Mouse (Mus musculus): ENCODE measurements around the gene Samm50. TPM values are rescaled to one million over a fixed set of nuclear protein-coding genes. Genes with fewer than 3 reads are reported as not detected.
A peak's percentile ranks its signal among the peaks of the same experiment; 100 is the strongest.
"Not testable (repeated sequence)": the region's sequence is repeated elsewhere in the genome, so short reads cannot be mapped to it uniquely, and the experiment has no call there.

The Samm50 gene
- 10 to 100 TPM; 83.6 to 99.0 TPM for total RNA-seq (2021)
- long read RNA-seq, full-length matches to known transcripts: 19 of 48 reads
- long read RNA-seq, partial matches to known transcripts: 24 of 48 reads
- long read RNA-seq, other reads (novel, unspliced or antisense): 5 of 48 reads

DNA sequence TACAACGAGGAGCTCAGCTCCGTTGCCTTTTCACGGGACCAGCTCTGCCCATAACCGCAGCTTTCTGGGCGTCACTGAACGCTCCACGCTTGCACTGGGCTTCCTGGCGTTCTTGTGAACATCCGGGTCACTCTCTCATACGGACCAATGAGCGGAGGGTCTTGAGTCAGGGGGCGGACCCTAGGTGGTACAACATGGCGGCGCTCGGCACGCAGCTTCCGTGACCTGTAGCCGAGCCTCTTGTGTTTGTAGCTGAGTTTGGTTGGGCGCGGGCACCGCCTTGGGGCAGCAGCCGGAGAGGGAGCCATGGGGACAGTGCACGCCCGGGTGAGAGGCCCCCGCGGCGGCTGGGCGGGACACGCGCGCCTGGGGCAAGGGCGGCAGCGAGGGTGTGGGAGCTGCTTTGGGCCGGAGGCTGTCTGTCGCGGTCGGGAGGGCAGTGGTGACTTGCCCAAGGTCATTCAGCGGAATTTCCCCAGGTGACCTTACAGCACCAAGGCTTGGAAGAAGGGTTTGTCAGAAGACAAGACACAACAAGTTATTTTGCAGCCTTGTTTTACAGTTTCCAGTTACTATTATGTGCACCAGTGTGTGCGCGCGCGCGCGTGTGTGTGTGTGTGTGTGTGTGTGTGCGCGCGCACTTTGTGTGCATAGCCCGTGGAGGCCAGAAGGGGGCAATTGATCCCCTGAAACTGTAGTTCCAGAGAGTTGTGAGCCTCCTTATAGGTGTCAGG is at the start of gene Samm50:
TSS of gene Samm50 (plus strand) at position 184 of the 734 bp plus-strand sequence.
- peak; percentile 87 to 91 for DNase-seq (ENCODE audit: low spot score in 2 of 2)

DNA sequence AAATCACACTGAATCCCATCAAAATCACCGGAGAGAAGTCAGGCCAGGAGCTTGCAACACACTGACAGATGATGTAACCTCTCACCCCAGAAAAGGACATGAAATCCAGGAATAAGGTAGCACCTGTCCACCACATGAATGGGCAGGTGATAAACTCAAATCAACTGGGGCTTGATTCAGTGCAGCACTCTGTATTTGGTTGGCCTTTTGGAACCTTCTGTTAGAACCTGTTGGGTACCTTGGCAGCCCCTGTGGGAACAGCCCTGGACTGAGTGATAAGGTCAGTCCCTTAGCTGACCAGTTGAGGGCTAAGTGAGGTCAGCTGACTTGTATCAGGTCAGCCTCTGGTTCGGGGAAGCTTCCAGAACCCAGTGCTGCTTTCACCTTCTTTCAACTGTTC is 35.9 kb upstream of the Samm50 start:
- no peak for DNase-seq (ENCODE audit: low spot score in 2 of 2)

DNA sequence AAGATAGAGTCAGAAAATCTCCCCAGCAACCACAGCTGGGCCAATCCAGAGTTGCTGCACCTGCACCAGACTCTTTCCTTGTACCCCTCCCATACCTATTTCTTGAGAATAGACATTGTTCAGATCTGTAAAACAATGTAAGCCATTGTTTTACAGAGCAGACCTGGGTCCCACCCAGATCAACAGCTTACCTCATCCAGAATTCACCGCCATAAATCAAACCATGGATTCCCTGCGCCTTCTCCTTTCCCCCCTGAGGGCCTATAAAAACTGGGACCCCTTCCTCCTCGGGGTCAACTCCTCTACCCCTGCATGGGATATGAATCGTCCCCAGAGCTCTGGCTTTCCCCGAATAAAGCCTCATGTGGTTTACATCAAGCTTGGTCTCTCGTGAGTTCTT is 34.5 kb upstream of the Samm50 start:
- not testable (repeated sequence) for DNase-seq (ENCODE audit: low spot score in 2 of 2)

DNA sequence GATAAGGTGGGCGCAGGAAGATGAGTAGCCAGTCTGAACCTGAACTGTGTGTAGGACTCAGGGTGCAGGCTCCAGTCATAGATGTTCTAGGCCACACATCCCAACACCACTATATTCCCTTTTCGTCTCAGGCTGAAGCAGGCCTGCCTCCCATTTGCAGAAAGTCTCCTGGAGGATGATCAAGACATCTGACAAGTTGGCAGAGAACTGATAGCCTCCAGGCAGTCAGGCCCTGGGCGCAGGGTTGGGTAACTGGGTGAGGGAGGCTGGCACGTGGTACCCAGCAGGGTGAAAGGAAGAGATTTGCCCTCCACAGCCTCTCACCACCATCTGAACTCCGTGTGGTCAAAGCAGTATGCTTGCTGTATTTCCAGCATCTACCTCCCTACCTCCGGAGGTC is 30.2 kb upstream of the Samm50 start:
- DNase-seq (ENCODE audit: low spot score in 2 of 2): no peak

DNA sequence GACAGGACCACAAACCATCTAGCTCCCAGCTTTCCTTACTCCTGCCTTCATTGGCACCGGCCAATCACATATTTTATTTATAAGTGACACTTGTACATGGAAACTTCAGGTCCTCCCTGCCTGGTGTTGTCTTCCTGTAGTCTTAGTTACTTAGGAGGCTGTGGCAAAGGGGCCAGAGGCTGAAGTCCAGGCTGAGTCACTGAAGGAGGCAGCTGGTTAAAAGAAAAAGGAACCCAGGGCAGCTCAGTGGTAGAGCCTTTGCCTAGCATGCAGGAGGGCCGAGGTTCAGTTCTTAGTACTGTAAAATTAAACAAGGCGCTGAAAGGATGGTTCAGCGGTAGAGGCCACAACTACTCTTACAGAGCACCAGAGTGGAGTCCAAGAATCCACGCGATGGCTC is 25.2 kb upstream of the Samm50 start:
- no peak for DNase-seq (ENCODE audit: low spot score in 2 of 2)

DNA sequence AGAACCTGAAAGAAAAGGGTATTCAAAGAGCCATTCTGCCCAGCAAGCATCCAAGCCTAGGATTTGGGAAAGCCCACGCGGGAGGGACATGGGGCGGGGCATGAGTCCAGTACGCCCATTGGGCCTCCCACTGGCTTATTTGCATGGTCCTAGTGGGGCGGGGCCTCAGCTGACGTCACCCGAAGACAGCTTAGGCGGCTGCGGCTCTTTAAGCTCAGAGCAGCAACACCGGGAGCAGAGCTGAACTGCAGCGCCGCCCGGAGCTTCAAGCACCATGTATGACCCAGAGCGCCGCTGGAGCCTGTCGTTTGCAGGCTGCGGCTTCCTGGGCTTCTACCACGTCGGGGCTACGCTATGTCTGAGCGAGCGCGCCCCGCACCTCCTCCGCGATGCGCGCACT is 24.4 kb upstream of the Samm50 start, which contains the start of gene Pnpla3:
TSS of gene Pnpla3 (plus strand) at position 238 of the 400 bp plus-strand sequence.
- peak; percentile 95 to 97 for DNase-seq (ENCODE audit: low spot score in 2 of 2)

DNA sequence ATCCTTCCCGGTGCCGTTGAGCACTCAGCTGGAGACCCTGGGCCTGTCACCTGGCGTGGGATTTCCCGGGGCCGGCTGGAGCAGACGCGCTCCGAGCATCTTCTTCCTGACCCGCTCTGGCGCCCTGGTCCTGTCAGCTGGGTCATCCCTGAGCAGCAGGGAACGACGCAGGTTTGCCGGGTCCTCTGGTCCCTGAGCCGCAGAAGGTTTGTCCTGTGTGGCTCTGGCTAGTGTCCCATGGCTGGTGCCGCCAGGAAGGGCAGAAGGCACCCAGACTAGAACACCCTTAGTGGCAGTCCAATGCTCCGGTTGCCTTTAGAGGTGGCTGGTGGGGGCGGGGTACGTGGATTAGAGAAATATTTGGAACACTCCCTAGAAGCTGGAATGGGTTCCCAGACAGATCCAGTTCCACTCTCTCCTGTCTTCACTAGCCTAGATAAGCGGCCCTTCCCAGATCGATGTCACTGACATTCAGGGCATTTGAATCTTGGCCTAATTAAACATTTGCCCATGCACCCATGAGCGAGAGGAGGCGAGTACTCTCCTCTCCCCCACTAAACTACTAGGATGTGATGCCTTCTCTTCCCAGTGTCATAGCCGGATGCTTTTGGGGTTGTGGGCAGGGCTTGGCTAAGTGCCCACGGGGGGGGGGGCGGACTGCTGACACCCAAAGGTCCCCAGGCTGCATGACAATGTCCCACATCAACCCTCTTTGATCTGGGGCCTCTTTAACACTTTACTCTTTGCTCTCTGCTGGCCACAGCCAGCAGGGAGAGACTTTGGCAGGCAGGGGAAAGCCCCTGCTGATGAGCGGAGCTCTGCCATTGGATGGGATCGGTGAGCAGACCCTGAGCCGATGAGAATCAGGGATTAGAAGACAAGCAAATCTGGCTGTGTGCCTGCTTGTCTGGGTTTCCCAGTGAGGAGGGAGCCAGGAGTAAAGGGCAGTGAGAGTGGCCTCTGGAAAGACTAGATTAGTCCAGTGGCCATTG is 23.6 kb upstream of the Samm50 start:
- DNase-seq (ENCODE audit: low spot score in 2 of 2): peak; percentile 55 to 66

DNA sequence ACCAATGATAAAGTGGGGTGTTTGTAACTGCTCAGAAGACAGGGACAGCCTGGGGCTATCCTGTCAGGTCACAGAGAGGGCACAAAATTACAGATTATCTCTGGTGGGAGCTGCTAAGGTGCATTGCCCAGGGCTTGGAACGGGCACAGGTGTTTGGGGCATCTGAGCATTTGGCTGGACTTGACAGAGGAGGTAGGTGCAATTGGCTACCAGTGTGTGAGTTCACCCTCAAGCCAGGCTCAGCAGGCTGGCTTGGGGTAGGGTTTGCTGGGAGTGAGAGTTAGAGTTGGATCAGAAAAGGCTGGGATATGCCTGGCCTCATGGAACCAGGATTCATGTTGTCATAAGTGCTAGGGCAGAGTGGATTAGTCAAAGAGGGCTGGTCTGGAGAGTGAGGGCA is 22.5 kb upstream of the Samm50 start:
- DNase-seq (ENCODE audit: low spot score in 2 of 2): no peak

DNA sequence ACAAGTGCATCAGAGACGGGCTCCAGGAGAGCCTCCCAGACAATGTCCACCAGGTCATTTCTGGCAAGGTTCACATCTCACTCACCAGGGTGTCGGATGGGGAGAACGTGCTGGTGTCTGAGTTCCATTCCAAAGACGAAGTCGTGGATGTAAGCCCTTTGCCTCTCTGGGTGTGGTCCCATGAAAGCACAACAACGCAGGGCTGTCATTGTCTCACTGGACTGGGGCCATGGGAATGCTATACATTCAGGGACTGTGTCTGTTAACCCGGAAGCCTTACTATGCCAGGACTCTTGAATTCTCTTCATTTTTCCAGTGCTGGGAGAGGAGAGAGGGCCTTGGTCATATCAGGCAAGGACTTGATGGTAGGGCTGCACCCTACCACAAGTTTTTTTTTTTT is 20.9 kb upstream of the Samm50 start:
- no peak for DNase-seq (ENCODE audit: low spot score in 2 of 2)

DNA sequence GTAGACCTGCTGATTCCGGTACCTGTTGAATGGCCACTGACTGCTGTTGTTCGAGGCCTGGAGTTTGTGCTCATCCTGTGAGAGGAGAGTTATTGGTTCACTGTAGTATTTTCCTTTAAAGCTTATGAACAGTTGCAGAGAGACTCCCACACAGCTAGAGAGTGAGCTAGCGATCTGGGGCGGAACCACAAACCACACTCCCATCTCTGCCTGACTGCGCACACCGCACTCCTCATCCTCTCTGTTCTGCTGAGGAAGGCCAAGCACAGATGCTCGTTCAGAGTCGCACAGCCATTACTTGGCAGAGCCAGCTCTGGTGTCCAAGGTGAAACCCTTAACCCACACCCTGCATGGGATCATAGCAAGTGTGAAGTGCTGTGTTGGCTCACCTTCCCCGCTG is 13.3 kb upstream of the Samm50 start:
- no peak for DNase-seq (ENCODE audit: low spot score in 2 of 2)

DNA sequence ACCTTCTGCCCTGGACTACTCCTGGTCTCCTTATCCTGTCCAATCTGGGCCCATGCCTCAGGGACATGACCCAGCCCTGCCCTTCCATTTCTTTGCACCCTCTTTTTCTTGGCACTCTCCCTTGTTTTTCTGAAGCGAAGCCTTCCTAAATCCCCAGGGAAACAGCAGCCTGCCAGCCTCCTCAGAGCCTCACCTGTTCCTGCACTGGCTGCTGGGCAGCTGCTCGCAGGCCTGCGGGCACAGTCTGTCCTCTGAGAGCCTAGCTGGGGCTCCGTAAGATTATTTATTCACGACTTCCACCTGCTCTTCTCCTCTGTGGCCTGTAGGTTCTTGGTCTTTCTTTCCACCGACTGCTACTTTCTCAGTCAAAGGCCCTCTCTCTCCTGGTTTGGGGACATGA is 10.0 kb upstream of the Samm50 start:
- DNase-seq (ENCODE audit: low spot score in 2 of 2): no peak

DNA sequence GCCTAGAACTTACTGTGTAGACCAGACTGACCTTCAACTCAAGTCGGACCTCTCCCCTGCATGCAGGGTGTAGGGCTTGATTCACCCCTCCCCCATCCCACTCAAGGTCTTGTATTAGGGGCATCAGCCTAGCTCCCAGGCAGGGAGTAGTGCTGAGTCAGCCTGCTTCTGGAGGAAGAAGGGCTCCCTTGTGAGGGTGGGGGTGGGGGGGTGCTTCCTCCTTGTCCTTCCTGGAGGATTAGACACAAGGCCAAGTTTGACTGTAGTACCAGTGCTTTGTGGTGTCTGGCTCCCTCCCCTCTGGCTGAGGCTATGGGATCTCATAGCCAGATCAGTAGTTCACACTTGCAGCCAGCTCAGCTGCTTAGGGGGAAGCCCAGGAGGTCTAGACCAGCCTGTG is 8.1 kb upstream of the Samm50 start:
- no peak for DNase-seq (ENCODE audit: low spot score in 2 of 2)

DNA sequence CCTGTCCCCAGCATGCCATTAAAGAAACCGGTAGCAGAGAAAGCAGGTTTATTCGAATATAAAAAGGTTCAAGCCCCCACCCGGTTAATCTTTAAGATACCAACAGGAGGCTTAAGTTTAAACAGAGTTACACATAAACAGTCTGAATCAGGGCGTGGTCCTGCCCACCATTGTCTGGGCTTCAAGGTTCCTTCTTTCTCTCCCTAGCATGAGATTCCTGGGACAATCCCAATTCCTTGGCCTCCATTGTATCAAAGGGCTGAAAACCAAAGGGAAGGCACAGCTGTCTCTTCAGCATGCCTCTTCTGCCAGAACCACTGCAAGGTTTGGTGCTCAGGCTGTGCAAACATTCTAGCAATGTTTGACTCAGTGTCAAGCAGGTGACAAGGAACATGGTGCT is 5.8 kb upstream of the Samm50 start:
- DNase-seq (ENCODE audit: low spot score in 2 of 2): no peak

DNA sequence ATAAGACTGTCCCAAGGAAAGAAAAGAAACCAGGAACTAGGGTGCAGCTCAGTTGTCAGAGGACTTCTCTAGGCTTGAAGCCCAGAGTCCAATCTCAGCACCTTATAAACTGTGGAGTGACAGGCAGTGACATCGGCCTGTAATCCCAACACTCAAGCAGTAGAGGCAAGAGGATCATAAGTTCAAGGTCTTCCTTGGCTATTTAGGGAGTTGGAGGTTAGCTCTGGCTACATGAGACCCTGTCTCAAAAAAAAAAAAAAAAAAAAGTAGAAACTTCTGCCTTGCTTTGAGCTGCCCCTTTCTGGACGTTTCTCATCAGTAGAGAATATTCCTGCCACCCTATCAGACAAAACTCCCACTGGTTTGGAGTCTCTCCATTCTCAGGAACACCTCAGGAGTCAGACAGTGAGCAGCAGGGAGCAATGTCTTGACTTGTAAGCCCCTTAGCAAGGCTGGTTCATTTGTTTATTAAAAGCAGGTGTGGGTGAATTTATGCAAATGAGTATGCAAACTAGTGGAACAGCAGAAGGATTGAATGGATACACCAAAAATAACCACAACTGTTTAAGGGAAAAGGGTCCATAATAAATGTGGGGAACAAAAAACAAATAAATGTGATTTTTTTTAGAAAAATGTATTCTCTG is 3.0 kb upstream of the Samm50 start:
- no peak for DNase-seq (ENCODE audit: low spot score in 2 of 2)

DNA sequence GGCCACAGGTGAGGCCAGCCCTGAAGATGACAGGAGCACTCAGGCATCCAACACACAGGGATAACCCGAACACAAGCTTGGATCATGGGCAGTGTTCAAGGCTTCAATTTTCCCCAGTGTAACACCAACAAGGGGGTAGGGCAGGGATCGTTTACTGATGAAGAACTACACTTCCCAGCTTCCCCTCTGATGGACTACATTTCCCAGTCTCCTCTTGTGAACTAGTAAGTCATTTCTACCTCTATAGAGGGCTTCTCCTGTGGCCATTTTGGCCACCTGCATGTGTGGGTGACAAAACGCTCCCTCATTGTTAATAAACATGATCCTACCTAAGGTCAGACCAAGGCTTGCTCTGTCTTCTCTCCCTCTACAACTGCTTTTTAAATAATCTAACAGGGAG is 2.2 kb upstream of the Samm50 start:
- no peak for DNase-seq (ENCODE audit: low spot score in 2 of 2)

DNA sequence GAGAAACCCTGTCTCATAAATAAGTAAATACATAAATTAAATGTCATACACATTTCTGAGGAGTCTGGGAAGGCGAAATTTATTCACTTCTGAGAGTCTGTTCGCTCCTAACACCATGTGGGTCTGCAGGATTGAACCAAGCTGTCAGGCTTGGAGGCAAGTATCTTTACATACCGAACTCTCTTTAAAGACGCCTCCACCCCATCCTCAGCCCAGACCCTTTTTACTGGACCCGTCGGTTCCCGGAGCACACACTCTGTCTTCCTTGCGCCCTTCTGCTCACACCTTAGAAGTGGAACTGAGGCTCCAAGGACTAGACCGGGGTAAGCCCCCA is 350 bp upstream of the Samm50 start:
- no peak for DNase-seq (ENCODE audit: low spot score in 2 of 2)

DNA sequence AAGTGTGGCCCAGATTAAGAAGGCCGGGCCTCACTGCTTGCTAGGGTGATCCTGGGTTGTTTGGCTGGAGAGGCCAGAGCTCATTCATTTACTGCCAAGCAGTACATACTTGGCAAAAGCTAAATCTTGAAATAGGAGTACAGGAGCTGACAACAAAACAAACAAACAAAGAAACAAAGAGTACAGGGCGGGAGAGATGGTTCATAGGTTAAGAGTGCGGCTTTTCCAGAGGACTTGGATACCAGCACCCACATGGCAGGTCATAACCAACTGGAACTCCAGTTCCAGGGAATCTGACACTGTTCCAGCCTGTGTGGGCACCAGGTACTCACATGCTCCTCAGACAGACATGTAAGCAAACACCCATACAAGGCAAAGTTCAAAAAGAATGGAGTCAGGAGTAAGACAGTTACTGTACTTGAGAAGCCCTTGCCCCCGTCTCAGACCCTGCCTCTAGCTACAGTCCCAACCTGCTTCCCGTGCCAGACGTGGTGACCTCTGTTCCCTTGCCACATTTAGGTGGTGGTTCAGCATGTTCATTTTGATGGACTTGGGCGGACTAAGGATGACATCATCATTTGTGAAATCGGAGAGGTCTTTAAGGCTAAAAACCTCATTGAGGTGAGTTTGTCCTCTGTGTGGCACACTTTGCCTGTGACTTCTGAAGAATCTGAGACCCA is 4.6 kb downstream of the Samm50 start:
- no peak for DNase-seq (ENCODE audit: low spot score in 2 of 2)

DNA sequence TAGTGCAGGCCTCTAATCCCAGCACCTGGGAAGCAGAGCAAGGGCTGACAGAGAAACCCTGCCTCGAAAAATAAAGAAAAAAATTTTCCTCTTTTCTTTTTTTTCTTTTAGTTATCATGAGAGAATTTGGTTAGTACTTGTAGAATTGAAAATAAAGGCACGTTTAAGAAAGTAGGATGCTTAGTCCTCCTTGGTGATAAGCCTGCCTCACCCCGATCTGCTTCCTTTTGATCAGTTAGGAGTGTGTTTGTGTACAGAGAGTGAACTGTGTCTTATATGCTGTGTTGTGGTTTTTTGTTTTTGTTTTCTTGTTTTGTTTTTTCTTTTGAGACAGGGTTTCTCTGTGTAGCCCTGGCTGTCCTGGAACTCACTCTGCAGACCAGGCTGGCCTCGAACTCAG is 15.3 kb downstream of the Samm50 start:
- no peak for DNase-seq (ENCODE audit: low spot score in 2 of 2)

DNA sequence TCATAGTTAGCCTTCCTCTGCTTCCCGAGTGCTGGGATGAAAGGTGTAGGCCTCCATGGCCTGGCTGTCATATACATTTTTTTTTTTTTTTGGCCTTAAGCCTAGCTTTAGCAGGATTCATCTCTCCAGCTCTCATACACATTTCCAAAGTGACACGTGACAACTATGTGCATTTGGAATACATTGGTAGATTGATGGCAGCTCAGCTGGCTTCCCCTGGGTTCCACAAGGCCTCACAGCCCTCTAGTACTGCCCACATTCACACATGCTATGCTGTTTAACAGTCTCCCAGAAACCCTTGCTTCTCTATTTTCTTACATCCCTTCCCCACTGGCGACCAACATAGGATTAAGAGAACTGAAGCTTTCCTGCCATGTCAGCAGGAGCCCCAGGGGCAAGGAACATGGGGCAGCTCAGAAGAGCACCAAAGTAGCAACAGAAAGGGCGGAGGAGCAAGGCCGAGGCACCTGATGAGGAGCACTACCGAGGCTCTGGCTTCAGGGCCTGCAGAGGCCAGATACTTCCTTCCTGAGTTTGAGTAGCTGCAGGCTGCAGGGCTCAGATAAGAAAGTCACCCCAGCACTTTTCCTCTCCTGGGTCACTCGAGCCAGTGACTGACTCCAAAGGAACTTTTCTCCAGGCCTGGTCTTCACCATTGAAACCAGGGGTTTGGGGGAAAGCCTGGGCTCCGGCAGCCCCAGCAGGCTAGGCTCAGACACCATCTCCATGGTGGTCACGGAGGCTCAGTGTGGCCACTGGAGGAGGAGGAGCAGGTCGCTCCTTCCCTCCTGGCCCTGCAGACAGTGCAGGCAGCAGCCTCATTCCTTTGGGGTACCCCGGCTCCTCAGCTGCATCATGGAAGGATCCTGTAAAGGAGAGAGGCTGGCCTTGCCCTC is 17.7 kb downstream of the Samm50 start:
- DNase-seq (ENCODE audit: low spot score in 2 of 2): no peak

DNA sequence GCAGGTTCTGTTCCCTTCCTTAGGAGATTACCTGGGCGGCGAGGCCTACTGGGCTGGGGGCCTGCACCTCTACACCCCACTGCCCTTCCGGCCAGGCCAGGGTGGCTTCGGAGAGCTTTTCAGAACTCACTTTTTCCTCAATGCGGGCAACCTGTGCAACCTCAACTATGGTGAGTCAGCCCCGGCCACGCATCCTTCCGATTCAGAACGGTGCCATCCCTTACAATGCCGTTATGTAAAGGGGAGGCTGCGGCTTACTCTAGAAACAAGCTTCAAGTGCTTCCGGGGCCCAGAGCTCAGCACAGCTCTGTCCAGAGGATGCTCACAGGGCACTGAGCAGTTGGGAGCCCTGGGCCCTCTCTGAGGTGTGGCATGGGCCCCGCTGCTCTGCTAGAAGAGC is 18.4 kb downstream of the Samm50 start:
- DNase-seq (ENCODE audit: low spot score in 2 of 2): no peak

Measured in layer of hippocampus, postnatal 10 days (tissue).